Mouse (Mus musculus): ENCODE data around the gene Olfr524.

DNA sequence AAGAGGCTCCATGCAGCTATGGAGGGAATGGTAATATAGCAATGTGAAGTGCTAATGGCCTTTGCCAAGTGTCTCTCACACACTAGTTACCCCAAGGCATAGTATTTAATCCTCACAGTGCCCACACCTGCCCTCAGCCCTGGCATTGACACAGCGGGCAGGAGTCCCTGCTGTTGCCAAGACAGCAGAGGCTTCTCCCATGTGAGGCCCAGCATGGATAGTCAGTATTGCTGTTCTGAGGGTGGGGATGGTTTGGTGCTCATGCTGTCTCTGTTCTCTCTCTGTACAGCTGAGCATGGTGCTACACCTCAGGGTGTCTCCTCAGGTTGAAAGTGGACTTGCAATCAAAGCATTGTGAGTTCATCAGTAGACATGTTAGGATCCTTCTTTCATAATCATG is 15.3 kb downstream of the Olfr524 start:
- no peak for TF ChIP-seq CTCF (conservative IDR thresholded peaks at IDR 0.05; ENCODE audit: insufficient read depth, insufficient read length, low read depth, low read length)
- no peak for TF ChIP-seq POLR2A (IDR thresholded peaks at IDR 0.05; ENCODE audit: low read depth, low read length)

All from kidney, adult 2 months (tissue).